Mouse (Mus musculus) spleen, adult 2 months (tissue): Measurements from ENCODE around the gene Olfr1126.

ENCODE experiments used
- CTCF ChIP-seq: fragments of 200-500 bp; IDR thresholded peaks from 2 replicates; pipeline ENCODE4 v1.5.1; 2011; ENCODE audit warnings: mild to moderate bottlenecking, inconsistent platforms; ENCODE audit not compliant: insufficient read depth, insufficient read length, insufficient replicate concordance; ENCODE audit errors: extremely low read depth
- POLR2A ChIP-seq: fragments of 200-500 bp; IDR thresholded peaks from 2 replicates; pipeline ENCODE4 v1.6.1; 2011; ENCODE audit warnings: low read depth, low read length, inconsistent platforms

DNA sequence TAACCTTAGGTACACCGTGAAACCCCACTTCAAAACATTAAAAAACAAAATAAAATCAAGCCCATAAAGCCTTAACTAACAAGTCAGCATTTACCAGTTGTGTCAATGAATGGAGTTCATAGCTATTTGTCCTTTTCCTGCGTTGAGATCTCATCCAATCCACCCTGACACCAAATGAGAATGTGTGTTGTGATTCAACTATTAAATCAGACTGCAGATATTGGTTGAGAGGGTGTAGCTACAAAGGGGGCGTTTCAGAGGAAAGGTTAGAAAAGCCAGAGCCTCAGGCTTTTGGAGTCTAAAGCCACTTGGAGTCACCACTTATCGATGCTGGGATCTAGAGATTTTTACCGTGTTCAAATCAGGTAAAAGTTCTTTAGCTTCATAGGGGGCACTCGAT, 52.5 kb downstream of the Olfr1126 start, which contains the start of gene Pramel6:
- no peak for TF ChIP-seq POLR2A
- no peak for TF ChIP-seq CTCF
